8 mouse cellular contexts compared by ENCODE assay signal in genomic region chr6:91979301-91979996, GRCm38 (mm10). TPM values are rescaled to one million over a fixed set of nuclear protein-coding genes. Genes with fewer than 3 reads are reported as not detected.
DNase-seq lines count a peak whose midpoint lies in the region; ATAC-seq and TF ChIP-seq lines count a peak whose summit lies in the region.

No protein-coding gene starts in this region.

- no peaks in the 10 kb centered on the region for H3K9me3 ChIP-seq in lung, embryonic 16.5 days (ENCODE audit: control insufficient read depth, low read length)
- H3K9me3 ChIP-seq in heart, embryonic 12.5 days (replicated peaks): no peaks in the 10 kb centered on the region
- H3K9me3 ChIP-seq in limb, embryonic 14.5 days (ENCODE audit: control insufficient read depth, low read length): no peaks in the 10 kb centered on the region

- peak overlapping the region; percentile 94 for H3K4me2 ChIP-seq in lung, embryonic 16.5 days (ENCODE audit: low read depth, low read length)
- H3K4me2 ChIP-seq in heart, embryonic 12.5 days: peak overlapping the region; percentile 92
- H3K4me2 ChIP-seq in limb, embryonic 14.5 days (replicated peaks; ENCODE audit: low read depth, low read length, severe bottlenecking): peak overlapping the region; percentile 96

- H3K9ac ChIP-seq in lung, embryonic 16.5 days (ENCODE audit: low read length): peak overlapping the region; percentile 69
- H3K9ac ChIP-seq in heart, embryonic 12.5 days: peak overlapping the region; percentile 81
- peak overlapping the region; percentile 58 for H3K9ac ChIP-seq in limb, embryonic 14.5 days (ENCODE audit: low read depth, low read length, severe bottlenecking)

- H3K36me3 ChIP-seq in lung, embryonic 16.5 days (ENCODE audit: control insufficient read depth, insufficient read depth, low read length): no peaks in the 10 kb centered on the region
- H3K36me3 ChIP-seq in heart, embryonic 12.5 days: no peaks in the 10 kb centered on the region
- H3K36me3 ChIP-seq in limb, embryonic 14.5 days (ENCODE audit: control insufficient read depth, insufficient read depth, low read length): no peaks in the 10 kb centered on the region

- peak overlapping the region; percentile 15; the same call in 1 of the 2 replicates for H3K27ac ChIP-seq in lung, embryonic 16.5 days (ENCODE audit: low read length)
- peak overlapping the region; percentile 45 for H3K27ac ChIP-seq in heart, embryonic 12.5 days (ENCODE audit: poor library complexity, severe bottlenecking)
- no peak overlapping the region for H3K27ac ChIP-seq in limb, embryonic 14.5 days (replicated peaks; ENCODE audit: low read depth, low read length)
- H3K27ac ChIP-seq in olfactory bulb, adult 2 months (ENCODE audit: insufficient read depth, low read depth, low read length): no peak overlapping the region

- H3K27me3 ChIP-seq in lung, embryonic 16.5 days (ENCODE audit: control insufficient read depth, insufficient read depth, low read depth, low read length): peaks cover 10% of the 10 kb centered on the region; the same call in 1 of the 2 replicates
- H3K27me3 ChIP-seq in heart, embryonic 12.5 days (replicated peaks): peaks cover 46% of the 10 kb centered on the region
- peaks cover 8% of the 10 kb centered on the region; the same call in 1 of the 2 replicates for H3K27me3 ChIP-seq in limb, embryonic 14.5 days (ENCODE audit: control insufficient read depth, insufficient read depth, low read length)

- WGBS in lung, embryonic 16.5 days: 7% methylated on average over 23 of the region's 23 CpGs
- WGBS in heart, embryonic 12.5 days: 7% methylated on average over 23 of the region's 23 CpGs
- WGBS in limb, embryonic 14.5 days: 9% methylated on average over 23 of the region's 23 CpGs
- 35% methylated on average over 23 of the region's 23 CpGs for WGBS in olfactory bulb, adult 2 months

- H3K4me1 ChIP-seq in lung, embryonic 16.5 days (replicated peaks; ENCODE audit: control insufficient read depth, insufficient read depth, low read length): no peaks in the 10 kb centered on the region
- peaks cover 18% of the 10 kb centered on the region for H3K4me1 ChIP-seq in heart, embryonic 12.5 days (replicated peaks)
- no peaks in the 10 kb centered on the region for H3K4me1 ChIP-seq in limb, embryonic 14.5 days (ENCODE audit: control insufficient read depth, insufficient read depth, low read length)
- H3K4me1 ChIP-seq in olfactory bulb, adult 2 months (ENCODE audit: control insufficient read depth, insufficient read depth, low read length): peaks cover 17% of the 10 kb centered on the region

- peak; percentile 28 for ATAC-seq in lung, embryonic 16.5 days (ENCODE audit: low read depth)
- ATAC-seq in heart, embryonic 12.5 days (ENCODE audit: insufficient number of reproducible peaks, low FRiP score): no peak
- ATAC-seq in limb, embryonic 14.5 days (ENCODE audit: low FRiP score, low read depth): no peak

- H3K4me3 ChIP-seq in lung, embryonic 16.5 days (ENCODE audit: low read length): peak overlapping the region; percentile 63
- peak overlapping the region; percentile 71 for H3K4me3 ChIP-seq in heart, embryonic 12.5 days
- H3K4me3 ChIP-seq in limb, embryonic 14.5 days (replicated peaks; ENCODE audit: low read length): peak overlapping the region; percentile 54
- peak overlapping the region; percentile 51 for H3K4me3 ChIP-seq in olfactory bulb, adult 2 months (ENCODE audit: insufficient read depth, low read depth, low read length)

- TF ChIP-seq CTCF in olfactory bulb, adult 2 months (IDR thresholded peaks at IDR 0.05; ENCODE audit: insufficient read depth, low read depth, low read length): no peak

- TF ChIP-seq POLR2A in limb, embryonic 14.5 days (IDR thresholded peaks at IDR 0.05; ENCODE audit: borderline replicate concordance, extremely low read depth, insufficient read depth, insufficient read length): no peak
- no peak for TF ChIP-seq POLR2A in olfactory bulb, adult 2 months (IDR thresholded peaks at IDR 0.05; ENCODE audit: insufficient read depth, low read depth, low read length)

- no peak for DNase-seq in lung, postnatal 4 days
- no peak for DNase-seq in limb, embryonic 14.5 days (ENCODE audit: low spot score)
- no peak for DNase-seq in adrenal gland, adult (ENCODE audit: inconsistent age in 2 of 2, low spot score in 1 of 2)
- no peak for DNase-seq in gastrocnemius, postnatal 25 days
- DNase-seq in T-cell, adult 2 months (ENCODE audit: low spot score): no peak

RNA-seq across cellular contexts. Expression of gene Fgd5, which starts 0.8 kb away (rescaled TPM):
- 21.0 and 22.9 TPM in 2 replicates for polyA plus RNA-seq in lung, embryonic 16.5 days (2015; fragmentation: Nextera tagmentation; extraction: Ambion mirVana)
- 16.0 and 19.0 TPM in 2 replicates for polyA plus RNA-seq in heart, embryonic 12.5 days (2016; fragmentation: Nextera tagmentation; extraction: Ambion mirVana)
- polyA plus RNA-seq in limb, embryonic 14.5 days (2012; rRNA removed): 10.0 and 10.9 TPM in 2 replicates
- 8.1 and 8.5 TPM in 2 replicates for polyA plus RNA-seq in limb, embryonic 14.5 days (2014; fragmentation: Nextera tagmentation; extraction: Ambion mirVana)
- not detected in 2 replicates for polyA plus RNA-seq in olfactory bulb, adult 2 months (2012; ENCODE audit: insufficient read depth, insufficient read length, low replicate concordance, missing spikeins)
- total RNA-seq in gastrocnemius, postnatal 25 days (2021): 10 to 100 TPM in 1 of 2 experiments, 1 to 10 TPM in 1; 9.9 to 10.9 TPM

Comparison
In these comparisons a context has a peak if more than half of its experiments do, and no peak if none do; other contexts are left out.
1. H3K27ac ChIP-seq: peak in lung, embryonic 16.5 days (single experiment) and heart, embryonic 12.5 days (single experiment); none in limb, embryonic 14.5 days (single experiment) and olfactory bulb, adult 2 months (single experiment).
2. Peak in every context shown above with its lines, with median percentiles within 50 percentile points of each other: H3K4me2 ChIP-seq, H3K4me3 ChIP-seq and H3K9ac ChIP-seq.